Mouse (Mus musculus) C2C12 (cell line): ENCODE measurements around the gene Map2.

Experiments
- CEBPB ChIP-seq: IDR thresholded peaks from one replicate; pipeline ENCODE4 v1.6.1; 2011; ENCODE audit warnings: low read depth, mild to moderate bottlenecking, control low read depth, moderate library complexity
- CTCF ChIP-seq: IDR thresholded peaks from one replicate; pipeline ENCODE4 v1.5.1; 2011; ENCODE audit not compliant: control insufficient read depth, insufficient read depth, insufficient read length
- MAX ChIP-seq: IDR thresholded peaks from one replicate; pipeline ENCODE4 v1.6.1; 2011; ENCODE audit warnings: mild to moderate bottlenecking, control low read depth

- no peak for TF ChIP-seq CTCF
- TF ChIP-seq MAX, result no peak
- TF ChIP-seq CEBPB, result no peak
Measured at GRCm38 (mm10) chr1:66172127-66172526, 2.9 kb upstream of the Map2 start.
